Mouse (Mus musculus): ENCODE data around the gene Slc12a8. TPM values are rescaled to one million over a fixed set of nuclear protein-coding genes. Genes with fewer than 3 reads are reported as not detected.

Gene Slc12a8
- polyA plus RNA-seq, 1 experiment from 2014 or later, result 0.50 TPM

- H3K27me3 ChIP-seq, result no peaks in the 10 kb centered on the region
- WGBS, result 92% methylated on average over 6 of the region's 6 CpGs
- no peak overlapping the region for H3K9ac ChIP-seq (replicated peaks)
- ATAC-seq, result no peak
- peaks cover 6% of the 10 kb centered on the region for H3K4me1 ChIP-seq (replicated peaks)
- no peak overlapping the region for H3K4me2 ChIP-seq (replicated peaks)
- no peaks in the 10 kb centered on the region for H3K9me3 ChIP-seq
- H3K4me3 ChIP-seq (replicated peaks), result no peak overlapping the region
- no peaks in the 10 kb centered on the region for H3K36me3 ChIP-seq
- no peak overlapping the region for H3K27ac ChIP-seq
Measured at GRCm38 (mm10) chr16:33575728-33576127, 58.6 kb downstream of the Slc12a8 start.

- H3K27me3 ChIP-seq, result no peaks in the 10 kb centered on the region
- ATAC-seq, result peak; percentile 64
- H3K4me1 ChIP-seq (replicated peaks), result peaks cover 14% of the 10 kb centered on the region
- H3K27ac ChIP-seq, result no peak overlapping the region
- no peak overlapping the region for H3K4me3 ChIP-seq (replicated peaks)
- no peaks in the 10 kb centered on the region for H3K9me3 ChIP-seq
- no peak overlapping the region for H3K4me2 ChIP-seq (replicated peaks)
- H3K36me3 ChIP-seq, result no peaks in the 10 kb centered on the region
- no peak overlapping the region for H3K9ac ChIP-seq (replicated peaks)
- 75% methylated on average over 36 of the region's 36 CpGs for WGBS
Measured at GRCm38 (mm10) chr16:33576271-33577189, 59.4 kb downstream of the Slc12a8 start.

- WGBS, result 84% methylated on average over 3 of the region's 3 CpGs
- Histone ChIP-seq H3K27me3 (no peaks in the 10 kb centered on the region), H3K9me3 (no peaks in the 10 kb centered on the region), H3K4me3 (replicated peaks) (no peak overlapping the region), H3K27ac (no peak overlapping the region), H3K36me3 (no peaks in the 10 kb centered on the region), H3K4me2 (replicated peaks) (no peak overlapping the region), H3K9ac (replicated peaks) (no peak overlapping the region), H3K4me1 (replicated peaks) (peaks cover 20% of the 10 kb centered on the region)
- ATAC-seq, result no peak
Measured at GRCm38 (mm10) chr16:33578462-33578861, 61.3 kb downstream of the Slc12a8 start.

GRCm38 (mm10) chr16:33580331-33580730 lies 63.2 kb downstream of the Slc12a8 start:
- no peaks in the 10 kb centered on the region for H3K36me3 ChIP-seq
- 84% methylated on average over 2 of the region's 2 CpGs for WGBS
- no peak for ATAC-seq
- H3K4me2 ChIP-seq (replicated peaks), result no peak overlapping the region
- peaks cover 38% of the 10 kb centered on the region for H3K4me1 ChIP-seq (replicated peaks)
- no peak overlapping the region for H3K9ac ChIP-seq (replicated peaks)
- H3K9me3 ChIP-seq, result no peaks in the 10 kb centered on the region
- no peak overlapping the region for H3K4me3 ChIP-seq (replicated peaks)
- H3K27ac ChIP-seq, result peak overlapping the region; percentile 31
- H3K27me3 ChIP-seq, result no peaks in the 10 kb centered on the region

GRCm38 (mm10) chr16:33580736-33581241 lies 63.7 kb downstream of the Slc12a8 start:
- Histone ChIP-seq H3K9me3 (no peaks in the 10 kb centered on the region), H3K27ac (peak overlapping the region; percentile 31), H3K4me1 (replicated peaks) (peaks cover 42% of the 10 kb centered on the region), H3K27me3 (no peaks in the 10 kb centered on the region), H3K9ac (replicated peaks) (no peak overlapping the region), H3K4me2 (replicated peaks) (no peak overlapping the region), H3K36me3 (no peaks in the 10 kb centered on the region), H3K4me3 (replicated peaks) (no peak overlapping the region)
- no peak for ATAC-seq

- no peak overlapping the region for H3K9ac ChIP-seq (replicated peaks)
- peaks cover 42% of the 10 kb centered on the region for H3K4me1 ChIP-seq (replicated peaks)
- 0 out of 2 replicates have a peak overlapping the region, but pooled peaks have one; percentile 21 for H3K27ac ChIP-seq
- H3K4me3 ChIP-seq (replicated peaks), result no peak overlapping the region
- no peaks in the 10 kb centered on the region for H3K9me3 ChIP-seq
- H3K4me2 ChIP-seq (replicated peaks), result no peak overlapping the region
- H3K36me3 ChIP-seq, result no peaks in the 10 kb centered on the region
- 73% methylated on average over 4 of the region's 4 CpGs for WGBS
- H3K27me3 ChIP-seq, result no peaks in the 10 kb centered on the region
- ATAC-seq, result no peak
Measured at GRCm38 (mm10) chr16:33581661-33582099, 64.6 kb downstream of the Slc12a8 start.

GRCm38 (mm10) chr16:33582495-33582894 lies 65.4 kb downstream of the Slc12a8 start:
- Histone ChIP-seq H3K9ac (replicated peaks) (no peak overlapping the region), H3K27ac (no peak overlapping the region), H3K4me2 (replicated peaks) (no peak overlapping the region), H3K4me1 (replicated peaks) (peaks cover 49% of the 10 kb centered on the region), H3K27me3 (no peaks in the 10 kb centered on the region), H3K36me3 (no peaks in the 10 kb centered on the region), H3K9me3 (no peaks in the 10 kb centered on the region), H3K4me3 (replicated peaks) (no peak overlapping the region)
- no peak for ATAC-seq
- 96% methylated on average over 8 of the region's 8 CpGs for WGBS

GRCm38 (mm10) chr16:33583333-33583732 lies 66.2 kb downstream of the Slc12a8 start:
- no peaks in the 10 kb centered on the region for H3K27me3 ChIP-seq
- H3K4me3 ChIP-seq (replicated peaks), result no peak overlapping the region
- no peaks in the 10 kb centered on the region for H3K36me3 ChIP-seq
- H3K4me2 ChIP-seq (replicated peaks), result peak overlapping the region; percentile 45; the same call in 1 of the 2 replicates
- H3K9ac ChIP-seq (replicated peaks), result 0 out of 2 replicates have a peak overlapping the region, but pooled peaks have one; percentile 28
- peak overlapping the region; percentile 76 for H3K27ac ChIP-seq
- ATAC-seq, result 0 out of 2 replicates have a peak, but pooled peaks have one; percentile 9
- H3K9me3 ChIP-seq, result no peaks in the 10 kb centered on the region
- WGBS, result 63% methylated on average over 3 of the region's 3 CpGs
- H3K4me1 ChIP-seq (replicated peaks), result peaks cover 49% of the 10 kb centered on the region

- peak overlapping the region; percentile 48 for H3K9ac ChIP-seq (replicated peaks)
- no peaks in the 10 kb centered on the region for H3K9me3 ChIP-seq
- peak overlapping the region; percentile 45 for H3K4me2 ChIP-seq (replicated peaks)
- H3K27ac ChIP-seq, result peak overlapping the region; percentile 76
- no peaks in the 10 kb centered on the region for H3K27me3 ChIP-seq
- ATAC-seq, result peak; percentile 49
- H3K4me3 ChIP-seq (replicated peaks), result peak overlapping the region; percentile 13; the same call in 1 of the 2 replicates
- WGBS, result 29% methylated on average over 19 of the region's 19 CpGs
- peaks cover 49% of the 10 kb centered on the region for H3K4me1 ChIP-seq (replicated peaks)
- no peaks in the 10 kb centered on the region for H3K36me3 ChIP-seq
Measured at GRCm38 (mm10) chr16:33583881-33584454, 66.8 kb downstream of the Slc12a8 start.

- peak overlapping the region; percentile 48 for H3K9ac ChIP-seq (replicated peaks)
- no peaks in the 10 kb centered on the region for H3K27me3 ChIP-seq
- peak overlapping the region; percentile 13; the same call in 1 of the 2 replicates for H3K4me3 ChIP-seq (replicated peaks)
- no peaks in the 10 kb centered on the region for H3K9me3 ChIP-seq
- peak; percentile 53 for ATAC-seq
- peak overlapping the region; percentile 76 for H3K27ac ChIP-seq
- H3K4me2 ChIP-seq (replicated peaks), result peak overlapping the region; percentile 45
- 13% methylated on average over 13 of the region's 13 CpGs for WGBS
- no peaks in the 10 kb centered on the region for H3K36me3 ChIP-seq
- peaks cover 49% of the 10 kb centered on the region for H3K4me1 ChIP-seq (replicated peaks)
Measured at GRCm38 (mm10) chr16:33584455-33585082, 67.4 kb downstream of the Slc12a8 start.

GRCm38 (mm10) chr16:33585083-33585460 lies 67.9 kb downstream of the Slc12a8 start:
- ATAC-seq, result peak; percentile 7; the same call in 1 of the 2 replicates
- Histone ChIP-seq H3K4me1 (replicated peaks) (peaks cover 49% of the 10 kb centered on the region), H3K27me3 (no peaks in the 10 kb centered on the region), H3K27ac (peak overlapping the region; percentile 76), H3K4me2 (replicated peaks) (no peak overlapping the region), H3K36me3 (no peaks in the 10 kb centered on the region), H3K9me3 (no peaks in the 10 kb centered on the region), H3K4me3 (replicated peaks) (no peak overlapping the region), H3K9ac (replicated peaks) (no peak overlapping the region)
- 15% methylated on average over 4 of the region's 4 CpGs for WGBS

All from midbrain, embryonic 13.5 days (tissue).